Mouse (Mus musculus) cerebellum, postnatal 4 days (tissue): ENCODE measurements around the gene Nhsl1.
"Not testable (repeated sequence)": the region's sequence is repeated elsewhere in the genome, so short reads cannot be mapped to it uniquely, and the experiment has no call there.

Source experiments
- DNase-seq, 2 experiments: peaks; one replicate each; pipeline ENCODE4 v3.0.0; 2022; ENCODE audit warnings: low spot score in 2 of 2, mixed read lengths in 1 of 2

Gene Nhsl1

DNA sequence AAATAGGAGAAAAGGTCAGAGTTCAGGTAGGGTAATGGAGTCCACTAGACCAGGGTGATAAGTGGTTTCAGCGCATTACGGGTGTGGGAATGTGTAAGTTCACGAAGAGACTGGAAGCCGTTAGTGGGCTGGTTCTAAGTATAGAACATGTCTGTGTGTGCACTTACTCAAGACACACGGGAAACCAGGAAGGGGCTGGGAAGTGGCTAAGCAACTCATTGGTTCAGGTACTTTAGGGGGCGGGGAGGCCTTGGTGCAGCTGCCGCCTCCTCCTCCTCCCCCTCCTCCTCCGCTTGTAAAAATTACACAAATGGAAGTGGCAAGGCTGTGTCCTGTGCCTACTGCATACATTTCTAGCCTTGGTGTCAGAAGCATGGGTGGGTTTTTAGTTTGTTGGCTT, 213.5 kb downstream of the Nhsl1 start:
- DNase-seq: no peak

DNA sequence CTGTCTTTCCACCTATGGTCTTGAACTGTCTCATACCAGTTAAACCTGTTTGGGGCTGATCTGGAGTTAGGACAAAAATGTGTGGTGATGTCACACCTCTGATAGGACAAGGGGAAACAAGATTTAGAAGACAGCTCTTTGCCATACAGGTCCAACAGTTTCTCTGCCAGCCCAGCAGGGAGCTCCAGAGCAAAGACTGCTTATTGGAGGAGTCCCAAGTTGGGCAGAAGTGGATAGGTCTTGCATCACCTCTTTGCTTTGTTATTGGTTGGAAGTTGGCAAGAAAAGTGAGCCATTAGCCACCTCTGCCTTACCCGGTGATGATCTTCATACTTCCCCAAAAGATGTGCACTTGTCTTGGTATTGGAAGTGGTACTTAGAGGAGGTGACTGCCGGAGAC, 218.1 kb downstream of the Nhsl1 start:
- DNase-seq: no peak

DNA sequence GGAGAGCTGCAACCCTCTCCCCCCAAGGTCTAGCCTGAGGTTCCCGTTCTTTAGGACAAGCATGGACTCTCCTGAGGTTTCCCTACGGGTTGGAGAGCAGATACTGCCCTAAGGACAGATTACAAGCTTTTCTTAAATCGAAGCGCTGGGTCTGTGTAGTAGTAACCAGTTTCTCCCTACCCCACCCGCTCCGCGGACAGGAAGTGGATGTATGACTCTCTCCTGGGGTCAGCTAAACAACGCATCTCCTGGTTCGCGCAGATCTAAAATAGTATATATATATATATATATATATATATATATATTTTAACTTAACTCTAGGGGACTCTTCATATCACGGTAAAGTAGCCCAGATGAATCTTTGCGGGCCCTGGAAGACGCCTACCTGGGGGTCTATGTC, 226.5 kb downstream of the Nhsl1 start:
- no peak for DNase-seq

DNA sequence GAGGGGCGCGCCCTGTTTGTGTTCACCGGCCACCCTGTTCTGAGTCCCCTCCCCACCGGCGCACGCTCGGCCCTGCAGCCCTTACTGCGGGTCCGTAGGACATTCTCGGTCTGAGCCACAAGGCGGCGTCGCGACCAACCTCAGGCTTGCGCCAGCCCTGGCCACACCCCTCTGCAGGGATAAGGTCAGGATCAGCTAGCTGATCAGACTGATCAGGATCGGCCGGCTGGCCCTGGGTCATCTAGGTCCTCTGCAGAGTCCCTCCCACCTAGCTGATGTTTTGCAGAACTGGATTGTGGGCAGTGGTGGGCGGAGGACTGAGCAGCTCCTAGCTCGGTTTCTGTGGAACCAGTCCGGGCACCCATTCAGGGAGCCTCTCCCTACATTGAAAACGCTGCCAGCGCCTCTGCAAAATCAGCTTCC, 227.0 kb downstream of the Nhsl1 start, which contains the start of gene Hebp2:
Gene Hebp2 (minus strand): TSS at position 264 of the 423 bp plus-strand sequence.
- peak; percentile 63 to 79 for DNase-seq

DNA sequence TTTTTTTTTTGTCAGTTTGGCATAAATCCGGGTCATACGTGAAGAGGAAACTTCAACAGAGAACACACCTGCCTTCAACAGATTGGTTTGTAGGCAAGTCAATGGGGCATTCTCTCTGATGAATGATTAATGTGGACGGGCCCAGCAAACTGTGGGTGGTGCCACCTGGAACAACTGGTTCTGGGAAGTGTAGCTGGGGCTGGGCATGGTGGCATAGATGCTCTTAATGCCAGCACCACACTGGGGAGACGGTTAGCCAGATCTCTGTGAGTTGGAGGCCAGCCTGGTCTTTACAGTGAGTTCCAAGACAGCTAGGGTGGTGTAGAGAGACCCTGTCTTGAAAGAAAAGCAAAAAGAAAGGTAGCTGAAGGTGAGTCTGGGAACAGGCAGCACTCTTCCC, 228.6 kb downstream of the Nhsl1 start:
- no peak for DNase-seq

DNA sequence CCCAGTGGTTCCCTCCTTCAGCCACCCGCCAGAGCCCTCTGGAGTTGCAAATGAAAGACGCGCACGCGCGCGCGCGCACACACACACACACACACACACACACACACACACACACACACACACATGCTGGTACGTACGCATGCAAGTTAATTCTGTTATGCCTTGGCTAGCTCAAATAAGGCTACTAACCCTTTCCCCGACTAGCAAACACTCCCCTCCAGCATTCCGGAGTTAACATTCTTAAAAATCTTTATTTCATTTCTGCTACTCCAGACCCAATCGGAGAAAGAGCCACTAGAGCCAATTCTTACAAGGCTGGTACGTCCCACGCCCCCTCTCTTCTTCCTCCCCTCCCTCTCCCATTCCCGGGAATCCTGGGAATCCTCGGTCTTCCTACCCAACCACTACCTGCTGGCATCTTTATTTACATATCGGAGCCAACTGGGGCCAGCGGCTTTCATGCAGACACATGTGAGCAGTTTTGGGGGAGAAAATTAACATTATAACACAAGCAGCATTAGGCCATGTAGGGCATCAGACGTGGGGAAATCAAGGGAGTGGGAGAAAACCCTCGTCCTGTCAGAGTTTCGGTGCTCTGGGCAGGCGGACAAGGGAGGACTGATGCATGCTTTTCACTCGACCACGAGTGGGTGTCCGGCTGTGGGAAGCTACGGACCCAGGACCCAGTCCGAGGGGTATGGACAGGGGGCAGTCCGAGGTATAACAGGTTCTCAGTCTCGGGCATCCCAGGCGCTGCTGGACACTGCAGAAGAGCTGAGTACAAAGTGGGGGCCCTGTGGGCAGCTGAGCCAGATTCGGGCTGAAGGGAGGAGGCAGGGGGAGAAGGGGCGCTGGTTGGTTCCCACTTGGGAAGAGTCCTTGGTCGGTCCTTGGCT, 230.8 kb downstream of the Nhsl1 start:
- DNase-seq: no peak

DNA sequence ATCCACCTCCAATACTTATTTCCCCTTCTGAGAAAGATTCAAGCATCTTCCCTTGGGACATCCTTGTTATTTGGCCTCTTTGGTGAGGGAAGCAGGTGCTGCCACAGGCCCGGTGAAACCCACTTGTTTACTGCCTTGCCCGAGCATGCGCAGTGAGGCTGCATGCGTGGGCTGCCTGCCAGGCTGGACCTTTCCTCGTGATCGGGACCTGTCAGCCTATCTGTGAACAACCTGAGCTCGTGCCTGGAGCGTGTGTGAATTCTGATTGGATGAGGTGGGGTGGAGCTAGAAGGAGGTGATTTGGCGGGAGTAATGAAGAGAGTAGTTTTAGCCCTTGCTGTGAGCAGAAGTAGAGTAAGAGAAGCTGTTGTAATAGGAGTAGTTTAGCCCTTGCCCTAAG, 240.3 kb downstream of the Nhsl1 start:
- not testable (repeated sequence) for DNase-seq

DNA sequence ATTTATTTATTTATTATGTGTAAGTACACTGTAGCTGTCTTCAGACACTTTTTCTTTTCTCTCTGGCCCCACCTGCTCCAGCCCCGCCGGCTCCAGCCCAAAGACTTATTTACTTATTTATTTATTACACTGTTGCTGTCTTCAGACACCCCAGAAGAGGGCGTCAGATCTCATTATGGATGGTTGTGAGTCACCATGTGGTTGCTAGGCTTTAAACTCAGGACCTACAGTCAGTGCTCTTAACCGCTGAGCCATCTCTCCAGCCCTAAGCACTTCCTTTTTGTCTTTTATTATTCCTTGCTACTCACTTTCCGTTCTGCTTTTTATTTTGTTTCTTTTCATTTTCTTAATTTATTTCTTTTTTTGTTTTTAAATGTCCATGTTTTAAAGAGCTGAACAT, 242.7 kb downstream of the Nhsl1 start:
- DNase-seq: no peak

DNA sequence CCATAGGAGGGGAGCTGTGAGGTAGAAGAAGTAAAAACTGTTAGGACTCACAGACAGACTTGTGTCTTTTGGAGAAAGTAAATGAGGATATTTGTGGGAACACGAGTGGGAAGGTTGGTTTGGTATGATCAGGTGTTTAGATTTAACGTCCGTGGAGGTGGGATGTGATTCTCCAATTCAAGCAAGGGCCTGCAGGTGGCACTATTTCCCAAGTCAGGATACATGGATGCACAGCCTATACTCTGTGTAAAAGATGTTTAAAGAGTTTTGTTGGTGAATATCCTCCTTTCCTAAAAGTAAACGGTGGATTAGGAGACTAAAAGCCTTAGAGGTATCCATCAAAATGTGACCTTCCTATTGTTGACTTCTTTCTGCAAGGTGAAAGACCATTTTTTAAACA, 244.2 kb downstream of the Nhsl1 start:
- peak; percentile 40 to 60 for DNase-seq

DNA sequence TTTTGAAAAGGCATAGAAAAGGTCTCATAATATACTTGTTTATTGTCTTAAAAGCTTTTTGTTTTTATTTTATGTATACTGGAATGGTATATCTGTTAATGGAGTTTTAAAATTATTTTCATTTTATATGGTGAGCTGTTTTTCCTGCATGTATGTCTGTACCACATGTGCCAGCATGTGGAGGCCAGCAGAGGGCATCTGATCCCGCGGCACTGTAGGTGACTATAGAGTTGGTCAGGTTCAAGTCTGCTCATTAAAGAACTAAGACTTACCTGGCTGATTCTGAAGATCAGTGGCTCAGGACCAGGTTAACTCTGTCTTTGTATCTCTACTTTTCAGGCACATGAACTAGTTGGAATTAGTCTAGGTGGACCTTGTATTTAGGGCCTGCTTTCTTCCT, 253.8 kb downstream of the Nhsl1 start:
- DNase-seq: no peak
